Mouse (Mus musculus) inflammation-experienced regulatory T-cells, adult 6 months (primary cell): ENCODE data around the gene Gchfr. TPM values are rescaled to one million over a fixed set of nuclear protein-coding genes. Genes with fewer than 3 reads are reported as not detected.

Experiments
- ATAC-seq: one replicate; pipeline ENCODE4 v1.8.0; 2017
- polyA plus RNA-seq, 3 experiments: library from polyadenylated mRNA; unstranded; fragments of 100-300 nt; shearing (Covaris generic); gene quantifications; one replicate each; pipeline ENCODE4 v1.2.1; 2017

The Gchfr gene
- under 1 TPM in 1 of 3 experiments, not detected in 2; 0.58 TPM for polyA plus RNA-seq

DNA sequence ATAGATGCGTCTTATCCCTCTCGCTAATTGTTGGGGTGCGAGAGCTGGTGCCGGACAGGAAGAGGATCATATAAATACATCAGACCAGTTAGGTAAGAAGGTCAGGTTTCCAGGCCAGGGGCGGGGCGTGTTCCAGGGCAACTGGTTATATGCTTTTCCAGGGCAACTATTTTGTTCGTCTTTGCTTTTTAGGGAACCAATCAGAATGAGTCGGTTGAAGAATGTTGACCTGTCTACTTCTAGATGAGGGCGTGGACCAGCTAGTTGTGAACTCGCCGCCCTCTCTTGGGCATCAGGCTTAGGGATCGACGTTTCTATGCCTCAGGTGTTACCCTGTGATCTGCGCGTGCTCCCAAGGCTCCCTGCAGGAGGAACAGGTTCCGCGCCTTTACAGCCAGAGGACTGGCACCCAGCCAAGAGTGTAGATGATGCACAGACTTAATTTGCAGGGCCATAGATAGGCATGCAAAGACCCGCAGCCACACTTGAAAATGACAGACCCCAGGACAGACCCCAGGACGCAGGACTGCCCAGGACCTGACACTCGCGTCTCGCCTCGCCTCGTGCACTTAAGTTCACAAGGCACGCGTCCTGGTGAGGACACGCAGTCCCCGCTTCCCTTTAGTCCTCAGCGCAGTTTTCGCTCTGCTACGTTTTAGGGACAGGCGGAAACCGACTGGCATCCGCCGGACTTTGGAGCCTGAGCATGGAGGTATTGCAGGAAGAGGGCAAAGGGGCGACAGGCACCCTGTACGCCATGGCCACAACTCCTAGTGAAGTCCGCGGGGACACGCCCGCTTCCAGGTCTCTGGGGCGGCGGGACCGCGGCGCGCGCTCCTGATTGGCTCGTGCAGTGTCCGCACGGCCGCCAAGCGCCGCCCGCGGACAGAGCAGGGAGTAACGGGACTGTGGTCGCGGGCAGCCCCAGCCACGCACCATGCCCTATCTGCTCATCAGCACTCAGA, at the start of gene Gchfr:
Gchfr (plus strand) TSS at position 873 of the 965 bp plus-strand sequence.
- ATAC-seq = peak; percentile 56

DNA sequence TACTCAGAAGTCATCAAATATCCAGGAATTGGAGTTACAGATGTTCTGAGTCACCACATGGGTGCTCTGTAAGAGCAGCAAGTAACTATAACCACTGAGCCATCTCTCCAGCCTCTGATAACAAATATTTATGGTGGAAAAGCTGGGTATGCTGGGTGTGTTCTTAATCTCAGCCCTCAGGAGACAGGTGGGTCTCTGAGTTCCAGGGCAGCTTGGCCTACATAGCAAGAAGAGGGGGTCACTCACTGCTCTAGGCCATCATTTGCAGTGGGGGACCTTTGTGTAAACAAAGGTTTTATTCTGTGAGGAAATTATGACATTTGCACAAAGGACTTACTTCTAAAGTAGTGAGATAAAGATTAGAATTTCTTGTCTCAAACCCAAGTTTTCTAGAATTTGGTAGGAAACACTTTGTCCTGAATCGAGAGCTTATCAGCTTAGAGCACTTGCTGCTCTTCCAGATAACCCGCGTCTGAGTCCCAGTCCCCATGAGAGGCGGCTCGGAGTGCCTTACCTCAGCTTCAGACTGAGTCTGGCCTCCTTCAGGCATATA, 31.2 kb upstream of the Gchfr start:
- no peak for ATAC-seq

DNA sequence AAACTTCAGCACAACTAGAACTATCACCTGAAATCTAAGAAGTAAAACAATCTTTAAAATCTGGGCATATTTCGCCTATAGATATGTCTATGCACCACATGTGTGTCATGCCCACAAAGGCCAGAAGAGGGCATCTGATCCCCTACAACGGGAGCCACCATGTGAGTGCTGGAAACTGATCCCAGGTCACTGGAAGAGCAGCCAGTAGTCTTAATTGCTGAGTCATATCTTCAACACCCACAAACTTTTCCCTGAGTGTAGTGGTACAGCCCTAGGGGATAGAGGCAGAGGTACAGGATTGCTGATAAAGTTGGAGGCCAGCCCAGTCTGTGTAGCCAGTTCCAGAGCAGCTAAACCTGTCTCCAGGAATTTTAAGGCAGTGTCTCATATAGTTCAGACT, 22.4 kb upstream of the Gchfr start:
- ATAC-seq = no peak

DNA sequence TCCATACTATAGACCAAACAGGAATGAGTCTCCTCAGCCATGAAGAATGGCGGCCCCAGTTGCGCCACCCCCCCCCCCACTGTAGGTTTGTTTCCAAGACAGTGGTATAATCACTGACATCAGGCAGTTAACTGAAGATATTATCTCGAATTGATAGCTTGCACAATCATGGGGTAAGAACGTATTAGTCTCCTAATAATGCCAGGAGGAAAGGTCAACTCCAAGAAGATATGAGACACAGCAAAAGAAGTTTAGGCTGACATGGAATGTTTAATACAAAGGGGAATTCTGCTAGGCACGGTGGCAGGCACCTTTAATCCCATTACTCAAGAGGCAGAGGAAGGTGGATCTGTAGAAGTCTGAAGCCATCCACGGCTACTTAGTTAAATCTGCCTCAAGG, 21.1 kb upstream of the Gchfr start:
- no peak for ATAC-seq

DNA sequence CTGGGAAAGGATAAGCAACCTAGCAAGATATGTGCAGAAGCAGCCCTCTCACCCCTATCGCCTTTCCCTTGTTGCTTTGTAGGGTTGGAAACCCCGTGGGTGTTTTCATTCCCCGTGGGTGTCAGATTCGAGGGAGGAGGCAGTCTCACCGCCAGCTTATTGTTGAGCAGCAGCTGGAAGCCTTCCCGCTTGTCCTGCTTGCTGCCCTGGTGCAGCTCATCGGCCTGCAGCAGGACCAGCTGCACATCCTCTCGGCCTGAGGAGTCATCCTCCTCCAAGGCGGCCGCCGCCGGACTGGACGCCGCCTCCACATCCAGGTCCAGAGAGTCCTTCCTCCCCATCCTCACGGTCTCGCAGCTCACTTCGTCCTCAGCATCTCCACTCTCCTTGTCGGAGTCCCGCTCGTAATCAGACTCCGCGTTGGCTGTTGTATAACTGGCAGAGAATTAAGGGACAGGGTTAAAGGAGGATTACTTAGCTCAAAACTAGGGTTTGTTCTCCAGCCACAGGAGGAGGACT, 20.4 kb upstream of the Gchfr start:
- no peak for ATAC-seq

DNA sequence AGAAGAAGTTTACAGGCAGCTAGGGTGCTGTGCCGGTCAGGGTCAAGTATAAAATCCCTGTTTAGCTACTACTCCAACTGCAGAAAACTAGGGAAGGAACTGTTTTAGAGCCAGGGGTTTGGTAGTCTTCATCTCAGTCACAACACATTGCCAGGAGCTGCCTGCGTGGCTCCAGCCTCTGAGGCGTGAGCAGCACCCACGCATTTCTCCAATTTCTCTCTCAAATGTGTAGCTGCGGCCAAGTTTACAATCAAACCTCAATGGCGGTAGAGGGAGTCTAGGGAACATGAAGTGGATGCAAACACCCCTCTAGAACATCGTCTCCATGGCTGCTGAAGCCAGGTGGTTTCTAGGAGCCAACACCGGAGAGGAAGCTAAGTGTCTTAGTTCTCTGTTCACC, 19.8 kb upstream of the Gchfr start:
- ATAC-seq = no peak

DNA sequence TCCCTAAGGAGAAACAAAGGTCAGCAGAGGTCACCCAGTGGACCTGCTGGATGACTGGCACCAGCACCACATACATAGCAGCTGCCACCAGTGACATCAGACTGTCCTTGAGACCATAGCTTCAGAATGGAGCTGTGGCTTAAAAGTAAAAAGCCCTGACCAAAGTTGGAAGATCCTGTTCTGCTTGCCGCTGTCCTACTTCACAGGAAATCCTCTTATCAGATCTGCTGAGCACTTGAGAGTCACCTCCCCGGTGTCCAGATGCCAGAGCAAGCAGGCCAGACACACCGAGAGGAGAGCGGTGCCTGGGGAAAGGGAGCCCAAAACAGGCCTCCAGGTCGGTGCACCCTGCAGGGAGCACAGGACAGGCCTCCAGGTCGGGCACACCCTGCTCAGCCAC, 15.3 kb upstream of the Gchfr start:
- ATAC-seq = no peak

DNA sequence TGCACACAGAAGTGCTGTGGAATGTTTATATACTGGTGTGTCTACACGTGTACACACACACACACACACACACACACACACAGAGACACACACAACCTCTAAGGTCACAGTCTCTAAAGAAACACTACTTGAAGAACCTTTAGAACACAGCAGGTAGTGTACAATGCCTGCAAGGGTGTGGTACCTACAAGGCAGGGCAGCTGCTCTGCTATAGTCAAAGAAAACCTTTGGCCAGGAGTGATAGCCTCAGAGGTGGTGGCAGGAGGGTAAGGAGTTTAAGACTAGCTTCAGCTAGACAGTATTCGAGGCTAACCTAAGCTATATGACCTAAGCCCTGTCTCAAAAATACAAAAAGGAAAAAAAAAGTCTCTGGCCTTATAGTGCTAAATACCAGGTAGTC, 12.9 kb upstream of the Gchfr start:
- no peak for ATAC-seq

DNA sequence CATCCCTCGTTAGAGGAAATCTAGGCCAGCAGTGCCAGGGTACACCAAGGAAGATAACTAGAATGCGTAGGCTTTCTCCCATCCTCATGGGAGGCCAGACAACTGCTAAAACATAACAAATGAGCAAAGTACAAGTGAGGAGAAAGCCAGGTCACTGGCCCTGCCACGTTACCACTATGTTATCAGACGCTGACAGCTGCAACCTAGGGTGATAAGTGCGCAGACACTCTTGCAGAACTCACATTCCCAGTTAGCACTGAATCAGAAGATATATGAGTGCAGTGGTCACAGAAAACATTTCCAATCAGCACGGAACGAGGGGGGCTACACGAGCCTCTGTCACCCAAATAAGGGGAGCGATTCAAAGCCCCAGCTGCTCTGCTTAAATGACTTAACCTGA, 12.2 kb upstream of the Gchfr start:
- no peak for ATAC-seq

DNA sequence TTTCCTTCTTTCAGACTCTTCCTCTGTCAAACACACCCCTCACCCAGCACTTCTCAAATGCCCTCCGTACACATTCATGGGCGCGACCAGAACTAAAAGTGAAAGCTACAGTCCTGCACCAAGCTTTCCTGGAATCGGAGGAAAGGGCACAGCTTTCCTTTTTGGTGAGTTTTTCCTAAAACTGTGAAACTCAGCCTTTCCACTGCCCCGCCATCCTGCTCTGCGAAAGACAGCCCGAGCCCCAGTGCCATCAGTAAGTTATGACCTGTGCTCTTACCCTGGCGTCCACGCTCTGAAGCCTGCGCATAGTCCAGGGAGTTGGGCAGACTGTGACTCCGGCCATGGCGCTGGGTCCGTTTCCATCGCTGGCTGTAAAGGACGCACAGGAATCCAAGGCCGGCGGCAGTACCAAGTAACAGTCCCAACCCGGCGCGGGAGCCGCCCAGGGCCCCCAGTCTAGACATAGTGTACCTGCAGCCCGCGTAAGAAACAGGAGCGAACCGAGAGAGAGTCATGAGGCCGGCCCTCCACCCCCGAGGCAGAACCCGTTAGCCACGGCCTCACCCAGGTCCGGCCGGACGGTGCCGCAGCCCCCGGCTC, 11.4 kb upstream of the Gchfr start:
- ATAC-seq = peak; percentile 34

DNA sequence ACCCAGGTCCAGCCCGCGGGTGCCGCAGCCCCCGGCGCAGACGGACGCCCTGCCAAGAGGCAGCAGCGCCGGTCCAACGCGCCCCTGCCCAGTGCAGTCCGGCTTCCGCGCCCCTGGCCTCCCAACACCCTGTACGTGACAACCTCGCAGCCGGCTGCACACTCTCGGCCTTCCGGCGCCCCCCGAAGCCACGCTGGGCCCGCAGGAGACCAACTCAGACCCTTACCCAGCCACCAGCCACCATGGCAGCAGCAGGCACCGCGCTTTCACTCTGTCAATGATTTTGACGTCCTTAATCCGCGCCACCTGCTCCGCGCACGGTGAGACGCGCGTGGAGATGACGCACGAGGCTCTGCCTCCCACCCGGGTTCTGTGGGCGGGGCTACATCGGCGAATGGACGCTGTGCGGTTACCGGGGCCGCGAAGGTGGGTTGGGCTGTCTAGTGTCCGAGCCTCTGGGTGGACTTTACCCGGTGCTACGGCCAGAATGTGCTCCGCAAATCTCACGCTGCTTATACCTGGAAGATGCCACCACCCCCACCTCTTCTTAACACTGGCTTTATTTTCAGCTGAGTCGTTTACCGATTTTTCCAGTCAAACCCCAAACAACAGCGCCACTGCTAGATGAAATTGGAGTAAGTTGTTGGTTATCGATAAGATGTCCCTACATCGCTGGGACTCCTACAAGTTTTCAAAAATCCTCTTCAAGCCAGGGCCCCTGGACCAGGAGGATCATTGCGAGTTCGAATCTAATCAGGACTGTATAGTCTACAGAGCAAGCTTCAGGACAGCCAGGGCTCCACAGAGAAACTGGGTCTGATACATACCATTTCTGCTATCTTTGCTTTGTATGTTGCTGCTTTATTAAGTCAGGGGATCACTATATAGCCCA, 10.6 kb upstream of the Gchfr start, which contains the start of gene Rmdn3:
Rmdn3 (minus strand) TSS at position 354 of the 892 bp plus-strand sequence.
- peak; percentile 94 for ATAC-seq

DNA sequence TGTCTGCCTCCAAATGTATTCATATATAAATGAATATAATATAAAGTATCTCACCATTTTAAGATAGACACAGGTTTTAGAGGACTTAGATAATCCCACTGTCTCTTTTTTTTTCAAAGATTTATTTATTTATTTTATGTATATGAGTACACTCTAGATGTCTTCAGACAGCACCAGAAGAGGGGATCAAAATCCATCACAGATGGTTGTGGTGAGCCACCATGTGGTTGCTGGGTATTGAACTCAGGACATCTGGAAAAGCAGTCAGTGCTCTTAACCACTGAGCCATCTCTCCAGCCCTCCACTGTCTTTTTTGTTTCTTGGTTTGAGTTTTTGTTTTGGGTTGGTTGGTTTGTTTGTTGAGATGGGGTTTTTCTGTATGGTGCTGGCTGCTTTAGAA, 9.7 kb upstream of the Gchfr start:
- no peak for ATAC-seq

DNA sequence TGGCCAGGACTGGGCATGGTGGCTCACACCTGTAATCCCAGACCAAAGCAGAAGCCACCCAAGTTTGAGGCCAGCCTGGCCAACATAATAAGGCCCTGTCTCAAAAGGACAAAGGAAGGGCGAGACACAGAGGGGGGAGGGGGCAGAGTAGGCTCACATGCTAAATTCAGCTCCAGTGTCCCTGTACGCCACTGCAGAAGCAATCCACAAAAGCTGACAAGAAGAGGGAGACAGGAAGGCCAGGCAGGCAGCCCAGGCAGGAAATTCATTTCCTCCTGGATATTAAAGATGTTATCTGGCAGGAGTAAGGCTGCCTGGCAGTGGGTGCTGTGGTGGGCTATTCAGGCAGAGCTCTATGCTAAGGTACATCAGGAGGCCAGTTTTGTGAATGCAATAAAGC, 6.3 kb upstream of the Gchfr start:
- ATAC-seq = no peak

DNA sequence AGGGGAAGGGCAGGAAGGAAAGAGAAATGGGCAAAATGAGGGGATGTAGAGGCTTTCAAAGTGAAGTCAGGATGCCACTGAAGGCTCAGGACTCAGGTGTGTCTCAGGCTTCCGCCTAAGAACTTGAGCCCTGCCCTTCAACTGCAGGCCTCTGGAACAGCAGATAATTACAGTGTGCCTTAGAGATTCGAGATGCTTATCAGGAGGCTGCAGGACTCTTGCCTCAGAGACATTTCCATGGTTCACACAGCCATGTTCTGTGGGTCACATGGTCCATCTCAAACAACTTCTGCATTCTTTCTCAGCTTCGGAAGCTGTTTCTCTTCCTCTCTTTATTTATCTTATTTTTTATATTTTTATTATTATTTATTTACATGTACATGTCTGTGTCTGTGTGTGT, 4.4 kb upstream of the Gchfr start:
- no peak for ATAC-seq

DNA sequence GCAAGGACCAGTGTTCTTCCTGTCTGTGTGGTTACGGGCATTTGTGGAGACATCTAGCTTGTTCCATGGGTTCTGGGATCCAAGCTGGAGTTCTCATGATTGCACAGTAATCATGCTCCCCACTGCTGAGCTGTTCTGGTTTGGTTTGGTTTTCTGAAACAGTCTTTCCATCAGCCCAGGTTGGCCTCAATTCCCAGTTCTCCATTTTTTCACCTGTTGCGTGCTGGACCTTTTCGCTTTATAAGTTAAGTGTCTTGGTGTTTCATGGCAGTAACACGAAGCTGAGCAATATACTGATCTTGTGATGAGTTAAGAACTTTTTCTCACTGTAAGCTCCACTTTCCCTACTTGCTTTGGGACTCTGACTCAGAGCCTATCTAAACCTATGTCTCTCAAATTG, 3.6 kb upstream of the Gchfr start:
- ATAC-seq = no peak

DNA sequence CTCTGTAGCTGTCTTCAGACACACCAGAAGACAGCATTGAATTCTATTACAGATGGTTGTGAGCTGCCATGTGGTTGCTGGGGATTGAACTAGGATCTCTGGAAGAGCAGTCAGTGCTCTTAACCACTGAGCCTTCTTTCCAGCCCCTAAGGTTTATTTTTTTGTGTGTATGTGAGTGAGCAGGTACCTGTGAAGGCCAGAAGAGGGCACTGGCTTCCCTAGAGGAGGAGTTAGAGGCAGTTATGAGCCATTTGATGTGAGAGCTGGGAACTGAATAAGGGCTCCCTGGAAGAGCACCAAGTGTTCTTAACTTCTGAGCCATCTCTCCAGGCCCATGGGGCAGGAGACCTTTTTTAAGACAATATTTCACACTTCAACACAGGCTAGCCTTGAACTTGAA, 2.2 kb upstream of the Gchfr start:
- no peak for ATAC-seq

DNA sequence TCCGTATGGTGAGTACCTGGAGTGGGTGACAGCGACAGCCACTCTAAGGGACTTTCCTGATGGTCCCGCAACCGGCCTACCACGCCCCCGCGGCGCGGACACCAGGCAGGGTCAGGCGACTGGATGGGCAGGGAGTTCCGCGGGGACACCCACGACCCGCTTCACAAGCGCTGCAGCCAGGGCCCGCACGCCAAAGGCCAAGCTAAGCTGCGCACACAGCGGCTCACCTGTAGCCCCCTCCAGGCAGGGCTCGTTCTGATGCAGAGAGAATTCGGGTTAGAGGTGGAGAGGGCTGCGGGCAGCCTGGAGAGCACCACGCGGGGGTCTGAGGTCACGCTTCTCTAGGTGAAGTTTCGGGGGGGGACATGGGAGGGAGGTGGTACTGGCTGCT, 288 bp downstream of the Gchfr start:
- ATAC-seq = no peak

DNA sequence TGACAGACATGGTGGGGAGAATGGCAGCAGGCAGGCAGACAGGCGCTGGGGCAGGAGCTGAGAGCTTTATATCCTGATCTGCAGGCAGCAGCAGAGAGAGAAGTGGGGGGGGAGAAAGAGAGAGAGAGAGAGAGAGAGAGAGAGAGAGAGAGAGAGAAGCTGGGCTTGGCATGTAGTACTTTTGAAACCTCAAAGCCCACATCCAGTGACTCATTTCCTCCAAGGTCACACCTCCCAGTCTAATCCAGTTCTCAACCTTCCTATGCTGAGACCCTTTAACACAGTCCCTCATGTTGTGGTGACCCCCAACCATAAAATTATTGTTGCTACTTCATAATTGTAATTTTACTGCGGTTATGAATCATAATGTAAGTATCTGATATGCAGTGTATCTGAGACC, 2.7 kb downstream of the Gchfr start:
- no peak for ATAC-seq

DNA sequence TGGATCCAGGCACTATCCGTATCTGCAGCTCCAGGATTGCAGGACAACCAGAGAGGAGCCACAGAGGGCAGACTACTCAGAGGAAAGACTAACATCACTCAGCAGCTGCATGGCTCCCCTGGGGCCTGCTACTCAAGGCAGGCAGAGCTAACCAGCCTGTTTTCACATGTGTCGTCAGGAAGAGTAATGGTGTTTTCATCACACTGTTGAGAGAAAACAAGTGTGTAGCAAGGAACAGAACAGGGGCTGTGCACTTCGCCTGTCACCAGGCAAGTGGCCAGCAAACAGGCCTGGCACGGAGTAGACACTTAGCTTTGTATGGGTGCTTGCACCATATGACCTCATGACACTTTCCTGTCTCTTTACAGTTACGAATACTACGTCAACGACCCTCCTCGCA, 4.0 kb downstream of the Gchfr start:
- no peak for ATAC-seq

DNA sequence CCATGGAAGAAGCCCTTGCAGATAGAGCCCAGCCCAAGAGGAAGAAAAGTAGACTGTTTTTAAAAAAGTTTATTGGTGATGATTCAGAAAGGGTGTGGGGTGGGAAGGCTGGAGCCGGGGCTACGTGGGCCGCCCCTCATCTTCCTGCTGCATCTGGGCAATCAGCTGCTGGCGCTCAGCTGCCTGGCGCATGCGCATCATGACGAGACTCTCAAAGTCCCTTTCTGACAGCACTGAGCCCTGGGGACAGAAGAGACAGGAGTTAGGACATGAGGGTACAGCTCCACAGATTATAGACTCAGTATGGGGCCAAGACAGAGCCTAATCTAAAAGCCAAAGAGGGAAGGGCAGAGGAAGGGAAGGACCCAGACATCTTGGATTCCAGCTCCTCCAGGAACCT, 4.9 kb downstream of the Gchfr start:
- ATAC-seq = no peak

DNA sequence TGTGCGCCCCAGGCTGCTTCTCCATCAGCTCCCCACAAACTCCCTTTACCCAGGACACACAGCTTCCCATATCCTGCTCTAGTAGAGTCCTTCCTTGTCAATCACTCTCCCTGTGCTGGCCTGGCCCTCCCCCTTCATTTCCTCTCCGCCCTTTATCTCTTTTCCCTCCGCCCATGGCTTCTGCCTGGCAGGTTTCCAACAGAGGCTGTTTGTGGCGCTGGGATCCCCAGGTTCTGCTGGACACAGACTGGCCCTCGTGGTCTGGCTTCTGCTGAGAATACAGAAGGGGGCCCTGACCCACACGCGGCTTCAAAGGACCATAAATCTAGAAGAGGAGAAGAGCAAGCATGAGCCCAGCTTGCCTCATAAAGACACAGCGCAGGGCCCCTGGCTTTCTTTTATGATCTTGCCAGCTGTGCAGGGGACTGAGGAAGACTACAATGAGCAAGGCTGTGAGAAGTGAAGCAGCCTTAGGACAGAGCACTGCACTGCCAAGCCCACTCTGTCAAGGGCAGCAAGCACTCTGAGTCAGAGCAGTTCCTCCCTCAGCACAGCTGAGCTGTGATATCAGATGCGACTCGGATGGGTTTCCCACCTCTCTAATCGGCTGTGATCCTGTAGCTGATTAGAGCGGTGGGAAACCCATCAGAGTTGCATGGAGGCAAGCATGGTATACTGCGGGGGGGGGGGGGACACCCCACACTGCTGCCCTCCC, 5.4 kb downstream of the Gchfr start:
- no peak for ATAC-seq
